9 mouse cellular contexts compared by ENCODE assay signal in the genomic region with DNA sequence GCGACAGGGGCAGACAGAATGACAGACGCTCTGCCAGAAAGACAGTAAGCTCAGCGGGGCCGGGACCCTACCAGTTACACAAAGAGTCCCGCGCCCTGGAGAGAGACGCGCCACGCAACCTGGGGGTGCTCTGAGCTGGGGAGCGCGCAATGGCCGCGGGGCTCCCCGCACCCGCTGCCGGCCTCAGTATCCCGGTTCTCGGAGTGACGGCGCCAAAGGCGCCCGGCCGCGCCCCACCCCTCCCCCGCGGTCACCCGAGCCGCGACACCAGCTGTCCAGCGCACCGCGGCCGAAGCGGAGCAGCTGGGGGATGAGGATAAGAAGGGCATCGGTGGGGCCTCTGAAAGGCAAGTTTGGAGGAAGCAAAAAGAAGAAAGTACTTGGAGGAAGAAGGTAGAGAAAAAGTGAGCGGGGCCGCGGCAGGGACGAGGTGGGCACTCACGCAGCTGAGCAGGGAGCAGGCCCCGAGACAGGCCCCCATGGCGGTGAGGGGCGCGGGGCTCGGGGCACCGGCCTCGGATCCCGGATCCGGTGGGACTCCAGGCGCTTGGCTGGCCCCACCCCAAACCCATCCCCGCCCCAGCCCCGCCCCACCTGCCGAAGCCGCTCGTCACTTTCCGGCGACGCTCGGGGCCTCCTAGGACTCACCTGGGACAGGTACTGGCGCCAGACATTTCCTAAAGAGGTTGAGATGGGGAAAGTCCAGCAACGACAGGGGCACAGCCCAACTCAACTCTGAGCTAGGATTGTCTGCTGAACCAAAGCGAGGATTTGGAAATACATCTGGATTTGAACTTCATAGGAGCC. TPM values are rescaled to one million over a fixed set of nuclear protein-coding genes. Genes with fewer than 3 reads are reported as not detected.
DNase-seq lines count a peak whose midpoint lies in the region; ATAC-seq lines count a peak whose summit lies in the region.
"Had no signal": no experiment of that assay in that cellular context is flagged by ENCODE, and none has a peak within 500 bp of the region (broad histone marks: within the 10 kb centered on the region; RNA-seq: fewer than 3 reads in every experiment).

No protein-coding gene starts in this region.

- H3K36me3 ChIP-seq in embryonic facial prominence, embryonic 11.5 days (replicated peaks; ENCODE audit: control insufficient read depth, insufficient read depth, low read depth, low read length) = no peaks in the 10 kb centered on the region
- no peaks in the 10 kb centered on the region for H3K36me3 ChIP-seq in intestine, embryonic 15.5 days
- no peaks in the 10 kb centered on the region for H3K36me3 ChIP-seq in liver, embryonic 16.5 days (ENCODE audit: control insufficient read depth, insufficient read depth)

- WGBS in embryonic facial prominence, embryonic 11.5 days = under 1% methylated on average over 61 of the region's 62 CpGs
- 1% methylated on average over 62 of the region's 62 CpGs for WGBS in intestine, embryonic 15.5 days
- WGBS in liver, embryonic 16.5 days (ENCODE audit: insufficient replicate concordance) = 2% methylated on average over 61 of the region's 62 CpGs

- H3K9ac ChIP-seq in embryonic facial prominence, embryonic 11.5 days (replicated peaks; ENCODE audit: low read length) = peak overlapping the region; percentile 88
- peak overlapping the region; percentile 65 for H3K9ac ChIP-seq in intestine, embryonic 15.5 days
- no peak overlapping the region for H3K9ac ChIP-seq in liver, embryonic 16.5 days (ENCODE audit: low read depth, low read length)

- ATAC-seq in embryonic facial prominence, embryonic 11.5 days (replicated peaks; ENCODE audit: insufficient number of reproducible peaks, low FRiP score, low TSS enrichment, low read depth) = peak; percentile 49
- peak; percentile 90 for ATAC-seq in intestine, embryonic 15.5 days
- ATAC-seq in liver, embryonic 16.5 days (ENCODE audit: low read depth) = no peak
- ATAC-seq in monocyte, adult 5-6 weeks (replicated peaks; ENCODE audit: insufficient number of reproducible peaks, low FRiP score, low TSS enrichment, poor library complexity, severe bottlenecking) = no peak

- H3K27me3 ChIP-seq in embryonic facial prominence, embryonic 11.5 days (ENCODE audit: control insufficient read depth, insufficient read depth, low read length) = no peaks in the 10 kb centered on the region; the same call in 1 of the 2 replicates
- H3K27me3 ChIP-seq in intestine, embryonic 15.5 days (replicated peaks) = peaks cover 24% of the 10 kb centered on the region
- peaks cover 75% of the 10 kb centered on the region for H3K27me3 ChIP-seq in liver, embryonic 16.5 days (ENCODE audit: control insufficient read depth, insufficient read depth, low read depth, low read length)

- H3K9me3 ChIP-seq in embryonic facial prominence, embryonic 11.5 days (replicated peaks; ENCODE audit: control insufficient read depth, low read length) = no peaks in the 10 kb centered on the region
- no peaks in the 10 kb centered on the region for H3K9me3 ChIP-seq in intestine, embryonic 15.5 days
- no peaks in the 10 kb centered on the region for H3K9me3 ChIP-seq in liver, embryonic 16.5 days (replicated peaks; ENCODE audit: control insufficient read depth, low read length)

- H3K4me3 ChIP-seq in embryonic facial prominence, embryonic 11.5 days (ENCODE audit: low read depth, low read length) = peak overlapping the region; percentile 73
- peak overlapping the region; percentile 61 for H3K4me3 ChIP-seq in intestine, embryonic 15.5 days (replicated peaks)
- peak overlapping the region; percentile 50 for H3K4me3 ChIP-seq in liver, embryonic 16.5 days (ENCODE audit: low read depth, low read length)

- no peaks in the 10 kb centered on the region for H3K4me1 ChIP-seq in embryonic facial prominence, embryonic 11.5 days (ENCODE audit: control insufficient read depth, insufficient read depth, low read length)
- peaks cover 22% of the 10 kb centered on the region; the same call in 1 of the 2 replicates for H3K4me1 ChIP-seq in intestine, embryonic 15.5 days (replicated peaks)
- peaks cover 7% of the 10 kb centered on the region for H3K4me1 ChIP-seq in liver, embryonic 16.5 days (ENCODE audit: control insufficient read depth, low read depth, low read length)

- peak overlapping the region; percentile 66 for H3K4me2 ChIP-seq in embryonic facial prominence, embryonic 11.5 days (ENCODE audit: low read depth, low read length)
- H3K4me2 ChIP-seq in intestine, embryonic 15.5 days (replicated peaks) = peak overlapping the region; percentile 98
- peak overlapping the region; percentile 59 for H3K4me2 ChIP-seq in liver, embryonic 16.5 days (ENCODE audit: low read depth, low read length)

- DNase-seq in right cerebral cortex, postnatal 4 days = peak; percentile 30
- no peak for DNase-seq in right cerebral cortex, adult 2 months (ENCODE audit: low spot score in 2 of 2)
- peak; percentile 70 for DNase-seq in embryonic facial prominence, embryonic 11.5 days (ENCODE audit: low spot score)
- peak; percentile 70 for DNase-seq in retina, postnatal 1 day
- DNase-seq in T-cell, adult 2 months (ENCODE audit: low spot score) = no peak

- H3K27ac ChIP-seq in embryonic facial prominence, embryonic 11.5 days (replicated peaks; ENCODE audit: low read depth, low read length) = peak overlapping the region; percentile 57
- H3K27ac ChIP-seq in intestine, embryonic 15.5 days = 0 out of 2 replicates have a peak overlapping the region, but pooled peaks have one; percentile 6
- no peak overlapping the region for H3K27ac ChIP-seq in liver, embryonic 16.5 days (ENCODE audit: low read length)

RNA-seq across cellular contexts. Expression of gene Serinc2, which starts 3.8 kb away (rescaled TPM):
- polyA plus RNA-seq in embryonic facial prominence, embryonic 11.5 days (2014; fragmentation: Nextera tagmentation; extraction: Ambion mirVana) = 82.7 and 98.5 TPM in 2 replicates
- 20.0 and 21.0 TPM in 2 replicates for polyA plus RNA-seq in intestine, embryonic 15.5 days (2015; fragmentation: Nextera tagmentation; extraction: Ambion mirVana)
- 0.76 and 1.3 TPM in 2 replicates for polyA plus RNA-seq in liver, embryonic 16.5 days (2015; fragmentation: Nextera tagmentation; extraction: Ambion mirVana)
- not detected in 3 replicates for total RNA-seq in monocyte, adult 5-6 weeks (2017)
- total RNA-seq: neutrophil, adult 5-6 weeks had no signal

RNA-seq across cellular contexts. Expression of gene Fabp3, which starts 33.2 kb away (rescaled TPM):
- polyA plus RNA-seq in embryonic facial prominence, embryonic 11.5 days (2014; fragmentation: Nextera tagmentation; extraction: Ambion mirVana) = 12.4 and 15.9 TPM in 2 replicates
- 5.4 and 6.1 TPM in 2 replicates for polyA plus RNA-seq in intestine, embryonic 15.5 days (2015; fragmentation: Nextera tagmentation; extraction: Ambion mirVana)
- polyA plus RNA-seq in liver, embryonic 16.5 days (2015; fragmentation: Nextera tagmentation; extraction: Ambion mirVana) = 3.0 and 5.4 TPM in 2 replicates
- 1.0 TPM in 1 of 3 replicates, not detected in the others for total RNA-seq in monocyte, adult 5-6 weeks (2017)
- total RNA-seq: neutrophil, adult 5-6 weeks had no signal

RNA-seq across cellular contexts. Expression of gene Gm10570, which starts 33.3 kb away (rescaled TPM):
- 0.46 TPM in 1 of 2 replicates, not detected in the other for polyA plus RNA-seq in embryonic facial prominence, embryonic 11.5 days (2014; fragmentation: Nextera tagmentation; extraction: Ambion mirVana)
- not detected in 2 replicates for polyA plus RNA-seq in intestine, embryonic 15.5 days (2015; fragmentation: Nextera tagmentation; extraction: Ambion mirVana)
- not detected in 2 replicates for polyA plus RNA-seq in liver, embryonic 16.5 days (2015; fragmentation: Nextera tagmentation; extraction: Ambion mirVana)
- total RNA-seq in monocyte, adult 5-6 weeks (2017) = not detected in 3 replicates
- total RNA-seq: neutrophil, adult 5-6 weeks had no signal

RNA-seq across cellular contexts. Expression of gene Gm853, which starts 53.0 kb away (rescaled TPM):
- polyA plus RNA-seq in embryonic facial prominence, embryonic 11.5 days (2014; fragmentation: Nextera tagmentation; extraction: Ambion mirVana) = not detected in 2 replicates
- polyA plus RNA-seq in intestine, embryonic 15.5 days (2015; fragmentation: Nextera tagmentation; extraction: Ambion mirVana) = not detected in 2 replicates
- not detected in 2 replicates for polyA plus RNA-seq in liver, embryonic 16.5 days (2015; fragmentation: Nextera tagmentation; extraction: Ambion mirVana)
- not detected in 3 replicates for total RNA-seq in monocyte, adult 5-6 weeks (2017)
- total RNA-seq: neutrophil, adult 5-6 weeks had no signal

Comparison
In these comparisons a context has a peak if more than half of its experiments do, and no peak if none do; other contexts are left out.
1. DNase-seq: peak in right cerebral cortex, postnatal 4 days (single experiment), embryonic facial prominence, embryonic 11.5 days (single experiment) and retina, postnatal 1 day (single experiment); none in right cerebral cortex, adult 2 months (0 of 2) and T-cell, adult 2 months (single experiment).
2. ATAC-seq: peak in embryonic facial prominence, embryonic 11.5 days (single experiment) and intestine, embryonic 15.5 days (single experiment); none in liver, embryonic 16.5 days (single experiment) and monocyte, adult 5-6 weeks (single experiment).
3. Peak in every context shown above with its lines, with median percentiles within 50 percentile points of each other: H3K4me2 ChIP-seq and H3K4me3 ChIP-seq.